Mouse (Mus musculus) C2C12 (cell line): ENCODE measurements around the gene Cenph.

Source experiments
- CEBPB ChIP-seq: IDR thresholded peaks from one replicate; pipeline ENCODE4 v1.6.1; 2011; ENCODE audit warnings: low read depth, mild to moderate bottlenecking, control low read depth, moderate library complexity
- CTCF ChIP-seq: IDR thresholded peaks from one replicate; pipeline ENCODE4 v1.5.1; 2011; ENCODE audit not compliant: control insufficient read depth, insufficient read depth, insufficient read length
- FOSL1 ChIP-seq: IDR thresholded peaks from one replicate; pipeline ENCODE4 v1.8.0; 2011; ENCODE audit warnings: mild to moderate bottlenecking, low read length; ENCODE audit not compliant: poor library complexity, insufficient read depth, severe bottlenecking
- MAX ChIP-seq: IDR thresholded peaks from one replicate; pipeline ENCODE4 v1.6.1; 2011; ENCODE audit warnings: mild to moderate bottlenecking, control low read depth
- MYOD1 ChIP-seq: IDR thresholded peaks from one replicate; pipeline ENCODE4 v1.6.1; 2011; ENCODE audit warnings: low read depth; ENCODE audit not compliant: control insufficient read depth, insufficient read length
- MYOG ChIP-seq: IDR thresholded peaks from one replicate; pipeline ENCODE4 v1.6.1; 2011; ENCODE audit not compliant: control insufficient read depth, insufficient read length; ENCODE audit errors: extremely low read depth
- USF1 ChIP-seq: IDR thresholded peaks from one replicate; pipeline ENCODE4 v1.6.1; 2011; ENCODE audit warnings: low read depth, mild to moderate bottlenecking, control low read depth, moderate library complexity

- TF ChIP-seq USF1 (no peak), CTCF (no peak), MYOD1 (no peak), MAX (no peak), MYOG (no peak), CEBPB (no peak), FOSL1 (no peak)
Observed at GRCm38 (mm10) chr13:100776710-100777109, 1.0 kb upstream of the Cenph start.
